In genomic region chr13:37477342-37477741, GRCm38 (mm10) we compare ENCODE assay signal across 9 mouse cellular contexts.
DNase-seq lines count a peak whose midpoint lies in the region; ATAC-seq lines count a peak whose summit lies in the region.
"Had no signal": no experiment of that assay in that cellular context is flagged by ENCODE, and none has a peak within 500 bp of the region (broad histone marks: within the 10 kb centered on the region; RNA-seq: fewer than 3 reads in every experiment).

No protein-coding gene starts in this region.

- peak overlapping the region; percentile 38 for H3K4me3 ChIP-seq in heart, embryonic 15.5 days
- peak overlapping the region; percentile 50 for H3K4me3 ChIP-seq in embryonic facial prominence, embryonic 10.5 days
- peak overlapping the region; percentile 23 for H3K4me3 ChIP-seq in hindbrain, embryonic 14.5 days (replicated peaks; ENCODE audit: low read length)
- H3K4me3 ChIP-seq in midbrain, embryonic 11.5 days (ENCODE audit: low read depth, low read length), result no peak overlapping the region

- H3K9ac ChIP-seq in heart, embryonic 15.5 days, result no peak overlapping the region
- no peak overlapping the region for H3K9ac ChIP-seq in hindbrain, embryonic 14.5 days
- H3K9ac ChIP-seq in midbrain, embryonic 11.5 days (ENCODE audit: low read length), result no peak overlapping the region

- H3K4me2 ChIP-seq in heart, embryonic 15.5 days, result peak overlapping the region; percentile 67
- H3K4me2 ChIP-seq in hindbrain, embryonic 14.5 days (replicated peaks), result peak overlapping the region; percentile 50
- H3K4me2 ChIP-seq in midbrain, embryonic 11.5 days, result peak overlapping the region; percentile 21

- H3K27me3 ChIP-seq in heart, embryonic 15.5 days, result no peaks in the 10 kb centered on the region
- H3K27me3 ChIP-seq in embryonic facial prominence, embryonic 10.5 days (replicated peaks; ENCODE audit: low read depth, poor library complexity, severe bottlenecking), result peaks cover 4% of the 10 kb centered on the region; the same call in 1 of the 2 replicates
- H3K27me3 ChIP-seq in hindbrain, embryonic 14.5 days (ENCODE audit: control insufficient read depth, insufficient read depth, low read length), result no peaks in the 10 kb centered on the region
- no peaks in the 10 kb centered on the region; the same call in 1 of the 2 replicates for H3K27me3 ChIP-seq in midbrain, embryonic 11.5 days (ENCODE audit: control insufficient read depth, insufficient read depth, low read length)

- DNase-seq in heart, postnatal 4 days, result no peak
- no peak for DNase-seq in embryonic facial prominence, embryonic 10.5 days (ENCODE audit: low spot score)
- DNase-seq in hindbrain, embryonic 14.5 days (ENCODE audit: low spot score), result no peak
- DNase-seq in midbrain, embryonic 11.5 days (ENCODE audit: low spot score, missing footprints), result no peak
- DNase-seq in adrenal gland, postnatal 14 days, result no peak
- DNase-seq in cerebellum, postnatal 10 days, result no peak
- DNase-seq in thymus, postnatal 0 days (ENCODE audit: low spot score), result no peak

- no peaks in the 10 kb centered on the region for H3K36me3 ChIP-seq in heart, embryonic 15.5 days
- H3K36me3 ChIP-seq in embryonic facial prominence, embryonic 10.5 days (replicated peaks), result no peaks in the 10 kb centered on the region
- no peaks in the 10 kb centered on the region for H3K36me3 ChIP-seq in hindbrain, embryonic 14.5 days (replicated peaks; ENCODE audit: control insufficient read depth, insufficient read depth)
- no peaks in the 10 kb centered on the region for H3K36me3 ChIP-seq in midbrain, embryonic 11.5 days (ENCODE audit: control insufficient read depth, insufficient read depth, low read length)

- no peaks in the 10 kb centered on the region for H3K9me3 ChIP-seq in heart, embryonic 15.5 days (replicated peaks)
- no peaks in the 10 kb centered on the region for H3K9me3 ChIP-seq in embryonic facial prominence, embryonic 10.5 days
- no peaks in the 10 kb centered on the region for H3K9me3 ChIP-seq in hindbrain, embryonic 14.5 days (ENCODE audit: control insufficient read depth, low read length)
- H3K9me3 ChIP-seq in midbrain, embryonic 11.5 days (ENCODE audit: control insufficient read depth, low read length), result no peaks in the 10 kb centered on the region

- H3K4me1 ChIP-seq in heart, embryonic 15.5 days (replicated peaks), result peaks cover 38% of the 10 kb centered on the region
- peaks cover 20% of the 10 kb centered on the region for H3K4me1 ChIP-seq in embryonic facial prominence, embryonic 10.5 days
- H3K4me1 ChIP-seq in hindbrain, embryonic 14.5 days (replicated peaks; ENCODE audit: control insufficient read depth, insufficient read depth, low read length), result peaks cover 12% of the 10 kb centered on the region
- peaks cover 7% of the 10 kb centered on the region; the same call in 1 of the 2 replicates for H3K4me1 ChIP-seq in midbrain, embryonic 11.5 days (ENCODE audit: control insufficient read depth, insufficient read depth, low read length)

- WGBS in heart, embryonic 15.5 days, result 19% methylated on average over 6 of the region's 6 CpGs
- WGBS in embryonic facial prominence, embryonic 10.5 days, result 23% methylated on average over 6 of the region's 6 CpGs
- WGBS in hindbrain, embryonic 14.5 days, result 36% methylated on average over 6 of the region's 6 CpGs
- 20% methylated on average over 6 of the region's 6 CpGs for WGBS in midbrain, embryonic 11.5 days

- ATAC-seq in heart, embryonic 15.5 days (replicated peaks; ENCODE audit: insufficient number of reproducible peaks, insufficient read depth, low FRiP score, low read depth), result no peak
- ATAC-seq in hindbrain, embryonic 14.5 days (ENCODE audit: low FRiP score), result no peak
- no peak for ATAC-seq in midbrain, embryonic 11.5 days (ENCODE audit: low FRiP score)
- ATAC-seq: CD4-positive, CD25-positive, alpha-beta regulatory T cell, adult 4 months had no signal

- H3K27ac ChIP-seq in heart, embryonic 15.5 days, result peak overlapping the region; percentile 64
- H3K27ac ChIP-seq in embryonic facial prominence, embryonic 10.5 days (replicated peaks), result peak overlapping the region; percentile 57
- H3K27ac ChIP-seq in hindbrain, embryonic 14.5 days, result no peak overlapping the region
- H3K27ac ChIP-seq in midbrain, embryonic 11.5 days (ENCODE audit: low read depth, low read length), result no peak overlapping the region

Comparison
In these comparisons a context has a peak if more than half of its experiments do, and no peak if none do; other contexts are left out.
1. H3K27ac ChIP-seq: peak in heart, embryonic 15.5 days (single experiment) and embryonic facial prominence, embryonic 10.5 days (single experiment); none in hindbrain, embryonic 14.5 days (single experiment) and midbrain, embryonic 11.5 days (single experiment).
2. Peak in every context shown above with its lines, with median percentiles within 50 percentile points of each other: H3K4me2 ChIP-seq.